Mouse (Mus musculus): ENCODE data around the gene Vmn2r46. TPM values are rescaled to one million over a fixed set of nuclear protein-coding genes. Genes with fewer than 3 reads are reported as not detected.
"Not testable (repeated sequence)": the region's sequence is repeated elsewhere in the genome, so short reads cannot be mapped to it uniquely, and the experiment has no call there.

Gene Vmn2r46
- not detected in 2 replicates for polyA plus RNA-seq (2012; rRNA removed)

DNA sequence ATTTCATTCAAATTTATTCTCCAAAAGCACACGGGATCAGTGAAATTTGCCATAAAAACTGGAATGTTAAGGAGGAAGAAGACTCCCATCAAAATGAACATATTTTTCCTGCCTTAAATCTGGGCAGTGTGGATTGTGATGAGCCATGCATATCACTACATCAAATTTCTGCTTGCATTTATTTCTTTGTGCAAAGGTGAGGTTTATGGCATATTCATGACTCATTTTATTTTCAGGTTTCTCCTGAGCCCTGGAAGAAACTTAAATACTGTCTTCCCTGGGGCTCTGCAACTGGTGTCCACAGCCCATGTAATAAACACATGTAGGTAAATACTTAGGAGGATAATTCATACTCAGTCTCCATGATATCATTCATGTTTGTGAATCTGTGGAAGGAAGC is at the start of gene Vmn2r46:
Gene Vmn2r46, minus strand, starts transcription at position 101 of the 400 bp plus-strand sequence.
- H3K27me3 ChIP-seq (ENCODE audit: control insufficient read depth, insufficient read depth, low read length); H3K4me3 ChIP-seq (ENCODE audit: control insufficient read depth, insufficient read depth, low read length); H3K36me3 ChIP-seq (ENCODE audit: control insufficient read depth, insufficient read depth, low read length); DNase-seq; H3K27ac ChIP-seq (ENCODE audit: control insufficient read depth, insufficient read depth, low read length); H3K4me1 ChIP-seq (replicated peaks; ENCODE audit: control insufficient read depth, insufficient read depth, low read length): not testable (repeated sequence)
- WGBS, result no CpG with 5 or more reads among the region's 1 CpGs

Other genes starting within 250 kb of the Vmn2r46 start
- not detected in 2 replicates for gene Vmn2r47, start 70.8 kb upstream of the Vmn2r46 start, polyA plus RNA-seq (2012; rRNA removed)
- gene Vmn2r48, start 183.0 kb upstream of the Vmn2r46 start, polyA plus RNA-seq (2012; rRNA removed), result not detected in 2 replicates
- not detected in 2 replicates for gene Vmn2r49, start 221.7 kb upstream of the Vmn2r46 start, polyA plus RNA-seq (2012; rRNA removed)

Data from thymus, adult 2 months (tissue).